Mouse (Mus musculus) neural tube, embryonic 12.5 days (tissue): ENCODE results near the gene Mus81. TPM values are rescaled to one million over a fixed set of nuclear protein-coding genes. Genes with fewer than 3 reads are reported as not detected.
A peak's percentile ranks its signal among the peaks of the same experiment; 100 is the strongest.
"Not testable (repeated sequence)": the region's sequence is repeated elsewhere in the genome, so short reads cannot be mapped to it uniquely, and the experiment has no call there.

ENCODE experiments used
- ATAC-seq: fragments of 200-750 bp; cut with Nextera tagmentation; 2 replicates; pipeline ENCODE4 v1.8.0; 2017; ENCODE audit warnings: low read depth, mild to moderate bottlenecking, moderate TSS enrichment, moderate library complexity; ENCODE audit not compliant: low FRiP score
- H3K27ac ChIP-seq: fragments of 300-500 bp; sonication (generic); 2 replicates; pipeline ENCODE4 v1.5.1; 2016
- H3K27me3 ChIP-seq: fragments of 300-500 bp; sonication (generic); replicated peaks from 2 replicates; pipeline ENCODE4 v1.6.1; 2016; ENCODE audit warnings: mild to moderate bottlenecking
- H3K36me3 ChIP-seq: fragments of 300-500 bp; sonication (generic); 2 replicates; pipeline ENCODE4 v1.6.1; 2016; ENCODE audit warnings: mild to moderate bottlenecking
- H3K4me1 ChIP-seq: fragments of 300-500 bp; sonication (generic); 2 replicates; pipeline ENCODE4 v1.6.1; 2016
- H3K4me2 ChIP-seq: fragments of 300-500 bp; sonication (generic); replicated peaks from 2 replicates; pipeline ENCODE4 v1.6.1; 2016; ENCODE audit warnings: mild to moderate bottlenecking
- H3K4me3 ChIP-seq: fragments of 300-500 bp; sonication (generic); 2 replicates; pipeline ENCODE4 v1.5.1; 2016
- H3K9ac ChIP-seq: fragments of 300-500 bp; sonication (generic); 2 replicates; pipeline ENCODE4 v1.6.1; 2016; ENCODE audit warnings: mild to moderate bottlenecking
- H3K9me3 ChIP-seq: fragments of 300-500 bp; sonication (generic); 2 replicates; pipeline ENCODE4 v1.6.1; 2016; ENCODE audit warnings: mild to moderate bottlenecking
- WGBS: fragments of 180-500 bp; shearing (Covaris S2); methylation state at CpG from one replicate; pipeline ENCODE4 v1.1.7; 2016; 5-methylcytosine and 5-hydroxymethylcytosine counted together
- polyA plus RNA-seq: library from polyadenylated mRNA; unstranded; fragments of >200 nt; fragmentation: Nextera tagmentation; extraction: Ambion mirVana; gene quantifications from 2 replicates; pipeline ENCODE4 v1.2.1, GENCODE M21; 2016

Mus81 gene
- polyA plus RNA-seq, 1 experiment from 2014 or later: 44.6 TPM

DNA sequence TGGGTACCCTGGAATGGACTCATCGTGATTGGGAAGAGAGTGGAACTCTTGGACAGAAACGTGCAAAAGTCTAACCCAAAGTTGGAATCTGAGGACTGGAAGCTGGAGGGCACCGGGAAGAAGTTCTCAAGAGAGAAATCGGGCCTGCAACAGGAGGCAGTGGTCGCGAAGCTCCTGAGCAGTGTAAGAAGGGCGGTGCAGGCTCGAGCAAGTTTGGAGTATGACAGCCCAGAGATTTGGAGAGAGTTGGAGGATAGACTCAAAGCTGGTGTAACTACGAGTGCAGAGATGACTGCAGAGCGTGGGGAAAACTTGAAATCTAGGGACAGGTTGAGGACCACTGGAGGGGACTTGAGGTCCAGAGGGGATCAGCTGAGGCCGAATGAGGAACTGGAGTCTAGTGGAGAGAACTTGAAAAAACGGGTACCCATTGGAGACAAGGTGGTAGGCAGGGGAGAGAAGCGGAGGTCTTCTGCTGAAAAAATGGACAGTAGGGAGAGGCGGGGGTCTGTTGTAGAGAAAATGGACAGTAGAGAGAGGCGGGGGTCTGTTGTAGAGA, 23.0 kb upstream of the Mus81 start:
- H3K4me1 ChIP-seq: peaks cover 13% of the 10 kb centered on the region; the same call in 1 of the 2 replicates
- H3K27me3 ChIP-seq: no peaks in the 10 kb centered on the region
- no peaks in the 10 kb centered on the region for H3K36me3 ChIP-seq
- H3K9ac ChIP-seq: peak overlapping the region; percentile 47
- H3K4me2 ChIP-seq: peak overlapping the region; percentile 74
- 0 out of 2 replicates have a peak, but pooled peaks have one; percentile 3 for ATAC-seq
- WGBS: 50% methylated on average over 14 of the region's 15 CpGs
- peak overlapping the region; percentile 47 for H3K4me3 ChIP-seq
- H3K9me3 ChIP-seq: no peaks in the 10 kb centered on the region
- no peak overlapping the region for H3K27ac ChIP-seq

DNA sequence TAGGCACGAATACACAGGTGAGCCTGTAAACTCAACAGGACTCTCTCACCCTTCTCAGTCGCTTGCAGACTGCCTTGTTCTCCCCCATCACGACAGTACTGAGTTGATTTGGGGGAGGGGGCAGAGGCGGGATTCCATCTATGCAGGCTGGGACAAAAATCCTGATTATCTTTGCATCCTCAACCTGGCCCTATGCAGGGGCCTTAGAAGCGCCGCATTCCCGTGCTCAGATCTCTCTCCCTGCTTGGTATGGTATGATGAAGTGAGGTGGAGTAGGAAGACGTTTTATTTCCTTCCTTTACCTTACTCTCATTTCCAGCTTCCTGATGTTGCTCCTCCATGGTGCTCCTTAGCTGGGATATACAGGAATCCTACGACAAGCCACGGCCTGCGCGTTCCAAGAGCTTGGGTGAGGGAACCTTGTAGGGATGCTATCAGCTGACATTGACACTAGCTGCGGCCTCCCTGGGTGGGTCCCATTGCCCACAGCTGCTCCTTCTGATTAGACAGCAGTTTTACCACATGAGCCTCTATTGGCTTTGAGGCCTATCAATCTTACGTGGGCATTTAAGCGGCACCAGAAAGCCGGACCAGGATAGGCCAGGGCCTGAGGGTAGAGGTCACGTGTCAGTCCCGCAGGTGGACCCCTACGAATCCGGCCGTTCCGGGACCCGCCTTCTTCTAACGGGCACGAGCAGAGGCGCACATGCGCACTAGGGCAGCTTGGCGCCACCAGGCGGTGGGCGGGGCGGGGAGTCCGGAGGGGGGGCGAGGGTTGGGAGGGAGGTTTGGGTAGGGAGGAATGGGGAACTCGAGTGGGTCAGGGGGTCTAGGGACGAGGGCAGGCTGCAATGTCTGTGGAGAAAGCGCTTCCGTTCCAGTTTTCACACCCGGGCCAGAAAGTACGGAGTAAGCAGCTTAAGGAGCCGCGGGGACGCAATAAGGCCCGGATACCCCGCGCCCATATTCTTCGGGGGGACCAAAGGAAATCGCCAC, 22.1 kb upstream of the Mus81 start, which contains the start of gene Snx32:
TSS of gene Snx32 (minus strand) at position 508 of the 996 bp plus-strand sequence.
- Histone ChIP-seq H3K27ac (0 out of 2 replicates have a peak within 1 kb of the TSS, but pooled peaks have one; percentile 6), H3K36me3 (no peaks in the 10 kb centered on the region), H3K27me3 (no peaks in the 10 kb centered on the region), H3K9me3 (no peaks in the 10 kb centered on the region), H3K4me1 (peaks cover 13% of the 10 kb centered on the region; the same call in 1 of the 2 replicates), H3K4me2 (peak within 1 kb of the TSS; percentile 74), H3K9ac (peak within 1 kb of the TSS; percentile 53), H3K4me3 (peak within 1 kb of the TSS; percentile 47)
- ATAC-seq: peak; percentile 99
- WGBS: 2% methylated on average over 46 of the region's 47 CpGs

DNA sequence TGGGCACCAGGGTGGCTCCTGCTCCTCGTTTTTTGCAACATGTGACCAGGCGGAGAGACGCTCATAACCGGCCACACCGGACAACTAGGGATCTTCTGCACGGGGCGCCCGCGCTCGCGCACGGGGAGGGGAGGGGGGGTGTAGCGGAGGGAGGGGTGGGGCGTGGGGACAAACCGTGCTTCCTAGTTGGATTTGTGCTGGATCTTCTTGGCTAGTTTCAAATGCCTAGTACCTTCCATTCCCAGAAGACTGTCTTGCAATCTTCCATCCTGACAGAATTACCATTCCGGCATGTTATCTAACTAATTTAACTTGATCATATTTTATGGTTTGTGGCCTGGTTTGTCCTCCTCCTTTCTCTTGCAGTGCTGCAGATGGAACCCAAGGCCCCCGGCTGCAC, 15.5 kb upstream of the Mus81 start, which contains the start of gene 1700020D05Rik:
TSS of gene 1700020D05Rik (minus strand) at position 101 of the 400 bp plus-strand sequence.
- Histone ChIP-seq H3K36me3 (no peaks in the 10 kb centered on the region), H3K4me1 (no peaks in the 10 kb centered on the region), H3K9me3 (no peaks in the 10 kb centered on the region), H3K27ac (no peak within 1 kb of the TSS), H3K4me2 (no peak within 1 kb of the TSS), H3K9ac (no peak within 1 kb of the TSS), H3K4me3 (no peak within 1 kb of the TSS), H3K27me3 (no peaks in the 10 kb centered on the region)
- WGBS: 55% methylated on average over 17 of the region's 17 CpGs
- ATAC-seq: no peak

DNA sequence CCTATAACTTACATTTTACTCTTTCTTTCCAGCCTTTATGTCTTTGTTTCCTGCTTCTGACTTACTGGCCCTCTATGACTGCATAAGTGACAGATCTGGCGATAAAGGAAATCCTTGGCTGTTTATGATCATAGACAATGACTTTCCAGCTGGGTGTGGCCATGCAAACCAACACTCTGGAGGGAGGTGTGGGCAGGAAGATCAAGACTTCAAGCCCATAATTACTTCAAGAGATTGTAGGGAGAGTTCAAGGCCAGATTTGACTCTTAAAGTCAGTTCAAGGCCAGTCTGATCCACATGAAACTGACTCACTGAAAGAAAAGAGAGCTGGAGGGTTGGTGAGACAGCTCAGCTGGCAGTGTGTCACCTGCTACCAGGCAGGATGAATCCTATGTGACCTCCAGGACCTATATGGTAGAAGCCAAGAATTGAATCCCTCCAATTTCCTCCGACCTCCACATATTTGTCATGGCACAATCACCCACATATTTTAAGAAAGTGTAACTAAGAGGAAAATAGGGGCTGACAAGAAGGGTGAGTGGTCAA, 12.2 kb upstream of the Mus81 start:
- ATAC-seq: no peak
- Histone ChIP-seq H3K27me3 (no peaks in the 10 kb centered on the region), H3K9ac (no peak overlapping the region), H3K4me1 (no peaks in the 10 kb centered on the region), H3K4me2 (no peak overlapping the region), H3K9me3 (no peaks in the 10 kb centered on the region), H3K27ac (no peak overlapping the region), H3K36me3 (peaks cover 30% of the 10 kb centered on the region), H3K4me3 (no peak overlapping the region)
- WGBS: 92% methylated on average over 2 of the region's 2 CpGs

DNA sequence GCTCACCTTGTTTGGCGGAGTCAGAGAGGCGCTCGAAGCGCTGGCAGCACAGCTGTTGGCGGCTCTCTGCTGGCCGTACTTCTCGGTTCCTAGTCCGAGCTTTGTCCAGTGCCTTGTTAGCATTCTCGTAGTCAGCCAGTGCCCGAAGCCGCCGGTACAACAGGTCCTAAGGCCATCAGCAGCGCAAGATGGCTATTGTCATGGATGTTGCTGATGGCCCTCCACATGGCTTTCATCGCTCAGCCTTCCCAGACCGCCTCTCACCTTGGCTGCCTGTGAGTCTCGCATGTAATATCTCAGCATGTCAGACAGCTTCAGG, 7.8 kb upstream of the Mus81 start:
- WGBS: 85% methylated on average over 16 of the region's 16 CpGs
- peaks cover 61% of the 10 kb centered on the region for H3K36me3 ChIP-seq
- H3K4me3 ChIP-seq: no peak overlapping the region
- ATAC-seq: no peak
- H3K27ac ChIP-seq: no peak overlapping the region
- H3K9ac ChIP-seq: no peak overlapping the region
- no peaks in the 10 kb centered on the region for H3K9me3 ChIP-seq
- no peaks in the 10 kb centered on the region for H3K27me3 ChIP-seq
- H3K4me1 ChIP-seq: peaks cover 13% of the 10 kb centered on the region
- no peak overlapping the region for H3K4me2 ChIP-seq

DNA sequence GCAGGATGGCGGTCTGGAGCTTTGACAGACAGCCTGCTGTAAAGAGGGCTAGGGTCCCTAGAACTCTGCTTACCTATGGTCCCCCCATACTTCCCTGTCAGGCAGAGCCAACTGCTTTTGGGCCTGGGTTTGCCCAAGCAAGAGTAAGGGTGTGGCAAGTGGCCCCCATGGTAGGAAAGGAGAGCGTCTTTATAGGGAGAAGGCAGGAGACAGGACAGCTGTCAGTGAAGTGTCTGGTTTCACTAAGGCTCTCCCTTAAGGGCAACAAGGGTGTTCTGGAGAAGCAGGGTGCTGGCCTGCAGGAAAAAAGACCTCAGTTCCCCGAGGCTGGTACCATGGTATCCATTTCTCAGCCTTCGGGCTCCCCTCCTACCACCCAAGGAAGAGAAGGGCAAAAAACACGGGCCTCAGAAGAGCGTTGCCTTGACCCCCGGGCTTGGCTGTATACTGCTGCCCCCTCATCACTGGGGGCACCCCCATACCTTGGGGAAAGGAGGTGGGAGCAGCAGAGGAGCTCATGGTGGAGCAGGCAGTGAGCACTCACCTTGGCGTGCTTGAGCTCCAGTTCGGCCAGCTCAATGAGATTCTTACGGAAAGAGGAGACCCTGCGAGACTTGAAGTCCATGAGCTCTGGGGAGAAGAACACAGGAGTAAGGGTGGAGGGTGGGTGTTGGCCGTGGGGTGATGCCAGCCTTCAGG, 7.3 kb upstream of the Mus81 start:
- Histone ChIP-seq H3K4me1 (peaks cover 13% of the 10 kb centered on the region), H3K27me3 (no peaks in the 10 kb centered on the region), H3K9me3 (no peaks in the 10 kb centered on the region), H3K27ac (no peak overlapping the region), H3K9ac (no peak overlapping the region), H3K36me3 (peaks cover 61% of the 10 kb centered on the region), H3K4me3 (no peak overlapping the region), H3K4me2 (no peak overlapping the region)
- 83% methylated on average over 12 of the region's 12 CpGs for WGBS
- no peak for ATAC-seq

DNA sequence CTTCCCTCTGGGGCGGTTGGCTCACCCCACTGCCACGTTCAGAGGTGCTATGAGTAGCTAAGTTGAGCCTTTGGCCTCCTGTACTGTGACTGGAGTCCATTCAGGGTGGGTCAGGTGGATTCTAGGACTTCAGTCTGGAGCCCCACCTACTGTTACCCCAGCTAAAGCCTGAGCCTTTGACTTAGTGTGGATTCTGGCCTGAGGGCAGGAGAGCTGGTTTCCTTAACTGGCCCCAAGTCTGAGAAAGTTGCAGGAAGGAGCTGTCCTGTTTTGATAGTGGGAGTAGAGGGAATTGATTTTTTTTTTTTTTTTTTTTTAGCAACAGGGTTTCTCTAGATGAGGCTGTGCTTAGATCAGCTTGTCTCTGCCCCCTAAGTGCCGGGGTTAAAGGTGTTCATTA, 6.1 kb upstream of the Mus81 start:
- H3K4me1 ChIP-seq: peaks cover 13% of the 10 kb centered on the region
- WGBS: 96% methylated on average over 3 of the region's 3 CpGs
- no peak for ATAC-seq
- H3K27me3 ChIP-seq: no peaks in the 10 kb centered on the region
- no peak overlapping the region for H3K27ac ChIP-seq
- no peak overlapping the region for H3K9ac ChIP-seq
- no peaks in the 10 kb centered on the region for H3K9me3 ChIP-seq
- H3K36me3 ChIP-seq: peaks cover 61% of the 10 kb centered on the region
- no peak overlapping the region for H3K4me2 ChIP-seq
- H3K4me3 ChIP-seq: no peak overlapping the region

DNA sequence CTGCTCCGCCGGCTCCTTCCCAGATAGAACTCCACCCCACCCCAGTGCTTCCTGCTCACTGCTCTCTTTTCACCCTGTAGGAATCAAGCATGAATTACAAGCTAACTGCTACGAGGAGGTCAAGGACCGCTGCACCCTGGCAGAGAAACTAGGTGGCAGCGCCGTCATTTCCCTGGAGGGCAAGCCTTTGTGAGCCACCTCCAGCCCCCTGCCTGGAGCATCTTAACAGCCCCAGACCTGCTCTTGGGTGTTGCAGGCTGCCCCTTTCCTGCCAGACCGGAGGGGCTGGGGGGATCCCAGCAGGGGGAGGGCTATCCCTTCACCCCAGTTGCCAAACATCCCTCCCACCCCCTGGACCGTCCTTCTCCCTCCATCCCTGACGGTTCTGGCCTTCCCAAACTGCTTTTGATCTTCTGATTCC, 5.1 kb upstream of the Mus81 start:
- not testable (repeated sequence) for ATAC-seq, H3K9ac ChIP-seq, H3K4me3 ChIP-seq, H3K27ac ChIP-seq, H3K9me3 ChIP-seq, H3K27me3 ChIP-seq, H3K4me2 ChIP-seq
- peaks cover 60% of the 10 kb centered on the region for H3K36me3 ChIP-seq
- WGBS: 61% methylated on average over 9 of the region's 9 CpGs
- peaks cover 13% of the 10 kb centered on the region for H3K4me1 ChIP-seq

DNA sequence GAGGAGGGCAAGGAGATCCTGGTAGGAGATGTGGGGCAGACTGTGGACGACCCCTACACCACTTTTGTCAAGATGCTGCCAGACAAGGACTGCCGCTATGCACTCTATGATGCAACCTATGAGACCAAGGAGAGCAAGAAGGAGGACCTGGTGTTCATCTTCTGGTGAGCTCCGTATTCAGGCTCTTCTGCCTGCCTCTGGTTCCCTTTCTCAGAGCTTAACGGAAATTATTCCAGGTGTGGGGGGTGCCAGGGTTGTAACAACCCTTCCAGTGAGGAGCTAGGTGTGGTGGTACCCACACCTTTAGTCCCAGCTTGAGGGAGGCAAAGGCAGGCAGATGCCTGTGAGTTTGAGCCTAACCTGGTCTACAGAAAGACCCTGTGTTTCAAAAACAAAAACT, 4.4 kb upstream of the Mus81 start:
- H3K27me3 ChIP-seq: no peaks in the 10 kb centered on the region
- H3K36me3 ChIP-seq: peaks cover 53% of the 10 kb centered on the region
- no peak for ATAC-seq
- H3K4me1 ChIP-seq: peaks cover 16% of the 10 kb centered on the region
- peak overlapping the region; percentile 3; the same call in 1 of the 2 replicates for H3K4me3 ChIP-seq
- H3K9ac ChIP-seq: no peak overlapping the region
- H3K4me2 ChIP-seq: peak overlapping the region; percentile 82
- WGBS: 90% methylated on average over 4 of the region's 4 CpGs
- H3K9me3 ChIP-seq: no peaks in the 10 kb centered on the region
- H3K27ac ChIP-seq: no peak overlapping the region

DNA sequence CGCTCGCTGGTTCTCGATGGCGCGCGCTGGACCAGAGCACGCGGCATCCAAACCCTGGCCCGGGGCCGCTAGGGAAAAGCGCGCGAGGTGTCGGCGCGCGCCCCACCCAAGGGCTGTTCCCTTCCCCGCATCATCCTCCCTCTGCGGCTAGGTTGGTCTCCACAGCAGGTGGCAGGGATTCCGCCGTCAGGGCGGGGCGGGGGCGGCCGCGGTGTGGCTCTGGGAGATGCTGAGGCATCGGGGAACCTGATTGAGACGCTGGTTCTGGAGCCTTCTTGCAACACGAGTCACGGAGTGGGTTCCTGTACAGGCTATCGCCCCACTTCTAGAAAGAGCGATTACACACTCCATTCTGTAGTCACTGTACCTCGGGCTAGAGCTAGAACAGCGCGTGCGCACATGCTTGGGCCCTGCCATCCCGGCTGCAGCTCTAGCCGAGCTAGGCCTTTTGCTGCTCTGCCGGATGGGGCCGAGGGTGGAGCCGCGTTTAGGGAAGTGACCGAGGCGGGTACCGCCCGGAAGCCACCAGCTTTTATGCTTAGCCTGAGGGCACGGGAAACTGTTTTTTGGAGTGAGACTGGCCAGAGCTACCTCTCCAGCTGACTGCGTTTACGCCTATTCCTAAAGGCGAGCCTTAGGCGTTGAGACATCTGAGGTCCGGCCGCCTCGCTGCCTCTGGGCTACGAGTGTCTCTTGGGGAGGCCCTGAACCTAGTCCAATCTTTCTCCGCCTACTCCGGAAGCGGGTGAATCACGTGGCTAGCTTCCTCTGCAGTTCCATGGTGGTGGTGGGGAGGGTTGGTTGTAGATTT, 2.9 kb upstream of the Mus81 start:
- peak overlapping the region; percentile 93 for H3K4me3 ChIP-seq
- ATAC-seq: peak; percentile 45
- H3K9ac ChIP-seq: peak overlapping the region; percentile 91
- H3K36me3 ChIP-seq: peaks cover 41% of the 10 kb centered on the region
- WGBS: under 1% methylated on average over 59 of the region's 59 CpGs
- no peaks in the 10 kb centered on the region for H3K9me3 ChIP-seq
- peak overlapping the region; percentile 82 for H3K4me2 ChIP-seq
- H3K27ac ChIP-seq: peak overlapping the region; percentile 99
- H3K4me1 ChIP-seq: peaks cover 26% of the 10 kb centered on the region
- H3K27me3 ChIP-seq: no peaks in the 10 kb centered on the region

DNA sequence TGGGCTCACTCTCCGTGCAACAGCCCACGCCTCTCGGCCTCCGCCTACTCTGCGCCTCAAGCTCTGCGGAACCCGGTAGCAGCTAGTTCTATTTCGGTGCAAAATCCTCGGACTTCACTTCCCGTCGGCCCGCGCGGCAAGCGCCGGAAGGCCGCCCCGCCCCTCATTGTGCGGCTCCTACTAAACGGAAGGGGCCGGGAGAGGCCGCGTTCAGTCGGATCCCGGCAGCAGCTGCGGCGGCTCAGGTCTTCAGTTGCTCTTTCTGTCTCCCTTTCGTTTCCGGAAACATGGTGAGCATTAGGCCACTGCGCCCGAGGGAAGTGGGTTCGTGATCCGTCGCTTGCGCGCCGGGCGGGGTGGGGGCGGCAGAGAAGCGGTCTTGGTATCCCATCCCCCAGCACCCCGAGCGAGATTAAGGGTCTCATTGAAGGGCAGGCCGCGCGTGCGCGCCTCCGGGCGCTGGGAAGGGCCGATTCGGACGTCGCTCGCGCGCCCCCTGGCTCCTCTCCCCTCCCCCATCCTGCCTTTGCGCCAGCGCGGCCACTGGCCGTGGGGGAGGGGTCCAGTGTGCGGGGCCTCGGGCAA, 2.2 kb upstream of the Mus81 start, which contains the start of gene Cfl1:
TSS of gene Cfl1 (plus strand) at position 143 of the 585 bp plus-strand sequence.
- Histone ChIP-seq H3K27ac (peak within 1 kb of the TSS; percentile 99), H3K27me3 (no peaks in the 10 kb centered on the region), H3K9ac (peak within 1 kb of the TSS; percentile 91), H3K4me1 (peaks cover 26% of the 10 kb centered on the region), H3K4me3 (peak within 1 kb of the TSS; percentile 93), H3K36me3 (peaks cover 40% of the 10 kb centered on the region), H3K4me2 (peak within 1 kb of the TSS; percentile 82), H3K9me3 (no peaks in the 10 kb centered on the region)
- peak; percentile 67 for ATAC-seq
- under 1% methylated on average over 62 of the region's 62 CpGs for WGBS
